Mouse (Mus musculus): ENCODE measurements around the gene Marcks.
"Not testable (repeated sequence)": the region's sequence is repeated elsewhere in the genome, so short reads cannot be mapped to it uniquely, and the experiment has no call there.

The Marcks gene

GRCm38 (mm10) chr10:37135951-37136751, 2.6 kb downstream of the Marcks start:
- DNase-seq (ENCODE audit: low spot score) = peak; percentile 80

GRCm38 (mm10) chr10:37133876-37134708, 4.6 kb downstream of the Marcks start:
- DNase-seq (ENCODE audit: low spot score) = no peak

- no peak for DNase-seq (ENCODE audit: low spot score)
These were observed 6.0 kb downstream of the Marcks start for GRCm38 (mm10) chr10:37132671-37133070.

GRCm38 (mm10) chr10:37129652-37130051, 9.1 kb downstream of the Marcks start:
- DNase-seq (ENCODE audit: low spot score) = no peak

GRCm38 (mm10) chr10:37115329-37115728, 23.4 kb downstream of the Marcks start:
- DNase-seq (ENCODE audit: low spot score) = no peak

GRCm38 (mm10) chr10:37112812-37113211, 25.9 kb downstream of the Marcks start:
- no peak for DNase-seq (ENCODE audit: low spot score)

GRCm38 (mm10) chr10:37112362-37112761, 26.4 kb downstream of the Marcks start:
- no peak for DNase-seq (ENCODE audit: low spot score)

- DNase-seq (ENCODE audit: low spot score) = no peak
These were observed 27.3 kb downstream of the Marcks start for GRCm38 (mm10) chr10:37111432-37111831.

- DNase-seq (ENCODE audit: low spot score) = no peak
These were observed 31.7 kb downstream of the Marcks start for GRCm38 (mm10) chr10:37106871-37107627.

- DNase-seq (ENCODE audit: low spot score) = no peak
These were observed 32.4 kb downstream of the Marcks start for GRCm38 (mm10) chr10:37106303-37106702.

GRCm38 (mm10) chr10:37102227-37103080, 36.3 kb downstream of the Marcks start:
- DNase-seq (ENCODE audit: low spot score) = no peak

- DNase-seq (ENCODE audit: low spot score) = no peak
These were observed 37.0 kb downstream of the Marcks start for GRCm38 (mm10) chr10:37101733-37102132.

GRCm38 (mm10) chr10:37096529-37096928, 42.2 kb downstream of the Marcks start:
- DNase-seq (ENCODE audit: low spot score) = no peak

GRCm38 (mm10) chr10:37095803-37096202, 42.9 kb downstream of the Marcks start:
- no peak for DNase-seq (ENCODE audit: low spot score)

- DNase-seq (ENCODE audit: low spot score) = no peak
These were observed 45.4 kb downstream of the Marcks start for GRCm38 (mm10) chr10:37093306-37093705.

GRCm38 (mm10) chr10:37090411-37090810, 48.3 kb downstream of the Marcks start:
- no peak for DNase-seq (ENCODE audit: low spot score)

- not testable (repeated sequence) for DNase-seq (ENCODE audit: low spot score)
These were observed 54.6 kb downstream of the Marcks start for GRCm38 (mm10) chr10:37084071-37084470.
